Comparison of ENCODE assay signal across 24 mouse cellular contexts in genomic region chr2:101491762-101492161, GRCm38 (mm10).
DNase-seq lines count a peak whose midpoint lies in the region; ATAC-seq lines count a peak whose summit lies in the region.
"Had no signal": no experiment of that assay in that cellular context is flagged by ENCODE, and none has a peak within 500 bp of the region (broad histone marks: within the 10 kb centered on the region; RNA-seq: fewer than 3 reads in every experiment).

No protein-coding gene starts in this region.

- H3K9ac ChIP-seq in heart, embryonic 11.5 days (ENCODE audit: low read depth, low read length): no peak overlapping the region
- no peak overlapping the region for H3K9ac ChIP-seq in lung, embryonic 15.5 days
- H3K9ac ChIP-seq: embryonic facial prominence, embryonic 12.5 days; forebrain, embryonic 13.5 days; forebrain, embryonic 15.5 days; forebrain, postnatal 0 days had no signal

- no peak overlapping the region for H3K27ac ChIP-seq in heart, embryonic 11.5 days (ENCODE audit: low read depth, low read length)
- H3K27ac ChIP-seq in lung, embryonic 15.5 days: peak overlapping the region; percentile 5; the same call in 1 of the 2 replicates
- H3K27ac ChIP-seq: embryonic facial prominence, embryonic 10.5 days; embryonic facial prominence, embryonic 12.5 days; forebrain, embryonic 13.5 days; forebrain, embryonic 15.5 days had no signal

- no peaks in the 10 kb centered on the region for H3K4me1 ChIP-seq in heart, embryonic 11.5 days (ENCODE audit: control insufficient read depth, insufficient read depth, low read length)
- no peaks in the 10 kb centered on the region for H3K4me1 ChIP-seq in lung, embryonic 15.5 days
- H3K4me1 ChIP-seq: embryonic facial prominence, embryonic 10.5 days; embryonic facial prominence, embryonic 12.5 days; forebrain, embryonic 13.5 days; forebrain, embryonic 15.5 days had no signal

- no peak overlapping the region for H3K4me2 ChIP-seq in heart, embryonic 11.5 days
- H3K4me2 ChIP-seq in lung, embryonic 15.5 days: no peak overlapping the region
- H3K4me2 ChIP-seq: embryonic facial prominence, embryonic 12.5 days; forebrain, embryonic 13.5 days; forebrain, embryonic 15.5 days had no signal

- no peaks in the 10 kb centered on the region for H3K27me3 ChIP-seq in heart, embryonic 11.5 days (ENCODE audit: control insufficient read depth, insufficient read depth, low read length)
- no peaks in the 10 kb centered on the region for H3K27me3 ChIP-seq in lung, embryonic 15.5 days
- H3K27me3 ChIP-seq: CH12.LX; embryonic facial prominence, embryonic 12.5 days; forebrain, embryonic 13.5 days; forebrain, embryonic 15.5 days; Patski had no signal

- no peaks in the 10 kb centered on the region for H3K9me3 ChIP-seq in heart, embryonic 11.5 days (replicated peaks; ENCODE audit: control insufficient read depth, low read length)
- H3K9me3 ChIP-seq in lung, embryonic 15.5 days: no peaks in the 10 kb centered on the region
- H3K9me3 ChIP-seq: embryonic facial prominence, embryonic 10.5 days; embryonic facial prominence, embryonic 12.5 days; forebrain, embryonic 13.5 days; forebrain, embryonic 15.5 days; G1E had no signal

- peak; percentile 22 for DNase-seq in heart, adult 11 months
- no peak for DNase-seq in lung, postnatal 10 days
- no peak for DNase-seq in layer of hippocampus, postnatal 14 days (ENCODE audit: low spot score in 2 of 2)
- DNase-seq: adrenal gland, adult 8-10 months; adrenal gland, postnatal 14 days; adrenal gland, postnatal 36 days; B cell, adult 2 months; cerebellum, adult 11-12 months; cerebellum, adult 2 months; cerebellum, adult 9-10 months; cerebellum, postnatal 10 days; cerebellum, postnatal 25 days; forebrain, postnatal 0 days had no signal

- no peak overlapping the region for H3K4me3 ChIP-seq in heart, embryonic 11.5 days (ENCODE audit: low read depth, low read length)
- H3K4me3 ChIP-seq in lung, embryonic 15.5 days: no peak overlapping the region
- H3K4me3 ChIP-seq: embryonic facial prominence, embryonic 10.5 days; embryonic facial prominence, embryonic 12.5 days; forebrain, embryonic 13.5 days; forebrain, embryonic 15.5 days had no signal

- 69% methylated on average over 3 of the region's 3 CpGs for WGBS in heart, embryonic 11.5 days (ENCODE audit: insufficient replicate concordance)
- WGBS in lung, embryonic 15.5 days: 50% methylated on average over 3 of the region's 3 CpGs

- ATAC-seq in heart, embryonic 11.5 days (replicated peaks; ENCODE audit: insufficient number of reproducible peaks, low FRiP score, low TSS enrichment): no peak
- no peak for ATAC-seq in lung, embryonic 15.5 days (ENCODE audit: borderline replicate concordance, extremely low read depth, low FRiP score, low TSS enrichment)
- ATAC-seq: activated CD4-positive, CD25-positive, alpha-beta regulatory T cell, adult 4 months; CD4-positive, CD25-positive, alpha-beta regulatory T cell, adult 4 months; forebrain, embryonic 13.5 days; forebrain, embryonic 15.5 days; forebrain, postnatal 0 days; Patski had no signal

- H3K36me3 ChIP-seq in heart, embryonic 11.5 days (ENCODE audit: control insufficient read depth, insufficient read depth, low read length): no peaks in the 10 kb centered on the region
- no peaks in the 10 kb centered on the region for H3K36me3 ChIP-seq in lung, embryonic 15.5 days
- H3K36me3 ChIP-seq: embryonic facial prominence, embryonic 10.5 days; embryonic facial prominence, embryonic 12.5 days; forebrain, embryonic 15.5 days; G1E had no signal
